Mouse (Mus musculus) myocyte (in vitro differentiated cells): ENCODE data around the gene Atl2. TPM values are rescaled to one million over a fixed set of nuclear protein-coding genes. Genes with fewer than 3 reads are reported as not detected.

Experiments
- H3K27me3 ChIP-seq: one replicate; pipeline ENCODE4 v1.6.1; 2011; ENCODE audit not compliant: control insufficient read depth, insufficient read depth, insufficient read length
- H3K36me3 ChIP-seq: one replicate; pipeline ENCODE4 v1.6.1; 2011; ENCODE audit not compliant: control insufficient read depth, insufficient read depth
- H3K4me2 ChIP-seq: one replicate; pipeline ENCODE4 v1.6.1; 2011; ENCODE audit warnings: low read depth, control low read depth
- H3K4me3 ChIP-seq: one replicate; pipeline ENCODE4 v1.5.1; 2011; ENCODE audit warnings: mild to moderate bottlenecking, control low read depth, moderate library complexity
- H3K79me2 ChIP-seq: one replicate; pipeline ENCODE4 v1.6.1; 2011; ENCODE audit not compliant: control insufficient read depth, insufficient read depth
- H3ac ChIP-seq: one replicate; pipeline ENCODE4 v1.6.1; 2011; ENCODE audit not compliant: control insufficient read depth, insufficient read length
- CEBPB ChIP-seq: IDR thresholded peaks from 2 replicates; pipeline ENCODE4 v1.6.1; 2011; ENCODE audit warnings: mild to moderate bottlenecking, moderate library complexity; ENCODE audit not compliant: poor library complexity, insufficient read depth, severe bottlenecking
- E2F4 ChIP-seq: IDR thresholded peaks from one replicate; pipeline ENCODE4 v1.6.1; 2011; ENCODE audit warnings: mild to moderate bottlenecking, control low read depth, moderate library complexity; ENCODE audit not compliant: insufficient read depth
- MAX ChIP-seq: IDR thresholded peaks from one replicate; pipeline ENCODE4 v1.6.1; 2011; ENCODE audit warnings: low read depth, mild to moderate bottlenecking, control low read depth
- MYOD1 ChIP-seq, 3 experiments: IDR thresholded peaks; one replicate each; pipeline ENCODE4 v1.6.1; 2011; ENCODE audit warnings: control low read depth in 2 of 3, low read depth in 2 of 3, mild to moderate bottlenecking in 2 of 3, moderate library complexity in 1 of 3; ENCODE audit not compliant: insufficient read length in 2 of 3, control insufficient read depth in 1 of 3
- MYOG ChIP-seq, 3 experiments: IDR thresholded peaks; one replicate each; pipeline ENCODE4 v1.6.1; 2011; ENCODE audit warnings: control low read depth in 2 of 3, low read depth in 2 of 3, mild to moderate bottlenecking in 2 of 3; ENCODE audit not compliant: insufficient read length in 2 of 3, control insufficient read depth in 1 of 3, insufficient read depth in 1 of 3
- POLR2A ChIP-seq: IDR thresholded peaks from one replicate; pipeline ENCODE4 v1.6.1; 2011; ENCODE audit warnings: low read depth, mild to moderate bottlenecking, control low read depth, moderate library complexity; ENCODE audit not compliant: insufficient read length
- POLR2AphosphoS2 ChIP-seq: IDR thresholded peaks from one replicate; pipeline ENCODE4 v1.6.1; 2011; ENCODE audit warnings: low read depth, control low read depth; ENCODE audit not compliant: insufficient read length
- REST ChIP-seq: IDR thresholded peaks from one replicate; pipeline ENCODE4 v1.6.1; 2011; ENCODE audit warnings: mild to moderate bottlenecking, control low read depth, moderate library complexity; ENCODE audit not compliant: insufficient read depth, insufficient read length
- SRF ChIP-seq: IDR thresholded peaks from one replicate; pipeline ENCODE4 v1.6.1; 2011; ENCODE audit warnings: low read depth; ENCODE audit not compliant: control insufficient read depth, insufficient read length
- TCF12 ChIP-seq: IDR thresholded peaks from one replicate; pipeline ENCODE4 v1.6.1; 2011; ENCODE audit warnings: mild to moderate bottlenecking, control low read depth; ENCODE audit not compliant: poor library complexity, insufficient read depth, severe bottlenecking
- TCF3 ChIP-seq: IDR thresholded peaks from one replicate; pipeline ENCODE4 v1.6.1; 2011; ENCODE audit warnings: low read depth, control low read depth; ENCODE audit not compliant: insufficient read length
- USF1 ChIP-seq: IDR thresholded peaks from one replicate; pipeline ENCODE4 v1.6.1; 2011; ENCODE audit warnings: low read depth, mild to moderate bottlenecking, control low read depth, moderate library complexity
- polyA plus RNA-seq: library from polyadenylated mRNA; unstranded; fragments of >200 nt; fragmentation: generic; extraction: Trizol; gene quantifications from one replicate; pipeline ENCODE4 v1.2.1, GENCODE M21; 2012; ENCODE audit warnings: missing spikeins

Gene Atl2
- 13.9 TPM for polyA plus RNA-seq

- H3ac ChIP-seq: peak within 1 kb of the TSS; percentile 84
- no peaks in the 10 kb centered on the region for H3K36me3 ChIP-seq
- H3K4me3 ChIP-seq: peak within 1 kb of the TSS; percentile 54
- peaks cover 42% of the 10 kb centered on the region for H3K79me2 ChIP-seq
- TF ChIP-seq USF1 (no peak), POLR2AphosphoS2 (peak; percentile 89), REST (no peak), TCF3 (no peak), TCF12 (no peak), MAX (no peak), MYOG (IDR thresholded peaks at IDR 0.05; ENCODE audit: control insufficient read depth in 1 of 3, insufficient read depth in 1 of 3, insufficient read length in 2 of 3, low read depth in 2 of 3) (peak in 1 of 3 experiments; percentile 40), POLR2A (peak; percentile 93), E2F4 (peak; percentile 73), MYOD1 (IDR thresholded peaks at IDR 0.05; ENCODE audit: control insufficient read depth in 1 of 3, insufficient read length in 2 of 3, low read depth in 2 of 3) (peak in 1 of 3 experiments; percentile 17), SRF (no peak), CEBPB (no peak)
- H3K27me3 ChIP-seq: no peaks in the 10 kb centered on the region
- H3K4me2 ChIP-seq: peak within 1 kb of the TSS; percentile 89
These were observed at the start of gene Atl2 for GRCm38 (mm10) chr17:79895911-79896423. Gene Atl2 (minus strand): TSS chr17:79896123.

- peaks cover 16% of the 10 kb centered on the region for H3K27me3 ChIP-seq
- no peak overlapping the region for H3K4me2 ChIP-seq
- H3K4me3 ChIP-seq: no peak overlapping the region
- no peaks in the 10 kb centered on the region for H3K36me3 ChIP-seq
- no peak overlapping the region for H3ac ChIP-seq
- TF ChIP-seq MYOG (IDR thresholded peaks at IDR 0.05; ENCODE audit: control insufficient read depth in 1 of 3, insufficient read depth in 1 of 3, insufficient read length in 2 of 3, low read depth in 2 of 3) (no peak), POLR2AphosphoS2 (no peak), POLR2A (no peak), MAX (no peak), SRF (no peak), TCF12 (no peak), REST (no peak), E2F4 (no peak), CEBPB (no peak), TCF3 (no peak), MYOD1 (IDR thresholded peaks at IDR 0.05; ENCODE audit: control insufficient read depth in 1 of 3, insufficient read length in 2 of 3, low read depth in 2 of 3) (no peak), USF1 (no peak)
- H3K79me2 ChIP-seq: no peaks in the 10 kb centered on the region
These were observed 48.9 kb upstream of the Atl2 start for GRCm38 (mm10) chr17:79944851-79945250.

DNA sequence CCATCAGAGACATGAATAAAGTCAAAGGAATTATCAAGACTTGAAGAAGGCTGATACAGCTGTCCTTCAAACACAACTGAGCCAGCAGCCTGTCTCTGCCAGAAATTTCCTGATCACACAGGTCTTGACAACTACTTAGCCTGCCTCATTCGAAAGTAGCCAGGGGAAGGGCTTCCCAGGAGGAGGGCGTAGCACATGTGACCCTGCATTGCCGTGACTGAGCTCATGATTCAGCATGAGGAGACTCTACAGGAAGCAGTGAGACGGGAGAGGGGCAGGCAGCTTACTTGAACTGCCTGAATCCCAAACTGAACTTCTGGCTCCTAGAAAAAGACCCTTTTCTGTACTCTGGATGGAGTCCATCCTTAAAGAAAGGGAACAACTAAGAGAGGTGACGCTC, 46.5 kb upstream of the Atl2 start:
- TF ChIP-seq POLR2AphosphoS2 (no peak), MAX (no peak), POLR2A (no peak), MYOG (IDR thresholded peaks at IDR 0.05; ENCODE audit: control insufficient read depth in 1 of 3, insufficient read depth in 1 of 3, insufficient read length in 2 of 3, low read depth in 2 of 3) (no peak), USF1 (no peak), E2F4 (no peak), TCF12 (no peak), TCF3 (no peak), MYOD1 (IDR thresholded peaks at IDR 0.05; ENCODE audit: control insufficient read depth in 1 of 3, insufficient read length in 2 of 3, low read depth in 2 of 3) (no peak), CEBPB (no peak), SRF (no peak), REST (no peak)

DNA sequence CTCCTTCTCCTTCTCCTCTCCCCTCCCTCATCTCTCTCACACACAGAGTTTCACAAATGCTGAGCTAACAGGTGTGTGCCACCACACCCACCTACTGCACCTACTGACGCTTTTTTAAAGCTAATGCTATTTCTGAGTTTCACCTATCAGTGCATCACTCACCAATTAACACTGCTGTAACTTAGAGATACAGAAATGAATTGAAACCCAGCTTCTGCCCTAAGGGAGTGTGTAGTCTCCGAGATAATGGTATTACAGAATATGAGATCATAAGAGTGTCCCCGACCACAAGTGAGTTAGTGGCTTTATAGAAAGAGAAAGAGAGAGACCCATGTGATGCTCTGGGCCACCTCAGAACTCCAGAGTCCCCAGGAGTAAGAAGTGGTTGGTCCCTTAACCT, 43.2 kb upstream of the Atl2 start:
- no peak overlapping the region for H3ac ChIP-seq
- no peak overlapping the region for H3K4me3 ChIP-seq
- no peaks in the 10 kb centered on the region for H3K36me3 ChIP-seq
- no peak for TF ChIP-seq REST
- no peak for TF ChIP-seq USF1
- no peak for TF ChIP-seq MYOD1 (IDR thresholded peaks at IDR 0.05; ENCODE audit: control insufficient read depth in 1 of 3, insufficient read length in 2 of 3, low read depth in 2 of 3)
- no peak for TF ChIP-seq SRF
- TF ChIP-seq MAX: no peak
- TF ChIP-seq TCF3: no peak
- TF ChIP-seq MYOG (IDR thresholded peaks at IDR 0.05; ENCODE audit: control insufficient read depth in 1 of 3, insufficient read depth in 1 of 3, insufficient read length in 2 of 3, low read depth in 2 of 3): no peak
- no peak for TF ChIP-seq TCF12
- TF ChIP-seq E2F4: no peak
- TF ChIP-seq POLR2AphosphoS2: no peak
- no peak for TF ChIP-seq CEBPB
- no peak for TF ChIP-seq POLR2A
- H3K79me2 ChIP-seq: no peaks in the 10 kb centered on the region
- peaks cover 20% of the 10 kb centered on the region for H3K27me3 ChIP-seq
- H3K4me2 ChIP-seq: no peak overlapping the region

More for the DNA sequence above, 46.5 kb upstream of the Atl2 start:
- Histone ChIP-seq H3K4me3 (no peak overlapping the region), H3K36me3 (no peaks in the 10 kb centered on the region), H3ac (no peak overlapping the region), H3K4me2 (no peak overlapping the region), H3K79me2 (no peaks in the 10 kb centered on the region), H3K27me3 (peaks cover 20% of the 10 kb centered on the region)
